Mouse (Mus musculus) liver, embryonic 12.5 days (tissue): ENCODE data around the gene Gm49380. TPM values are rescaled to one million over a fixed set of nuclear protein-coding genes. Genes with fewer than 3 reads are reported as not detected.
A peak's percentile ranks its signal among the peaks of the same experiment; 100 is the strongest.

Experiments
- ATAC-seq: fragments of 200-750 bp; cut with Nextera tagmentation; 2 replicates; pipeline ENCODE4 v1.8.0; 2017; ENCODE audit warnings: moderate number of reproducible peaks, mild to moderate bottlenecking, moderate library complexity
- H3K27ac ChIP-seq: fragments of 300-500 bp; sonication (generic); 2 replicates; pipeline ENCODE4 v1.5.1; 2016; ENCODE audit warnings: mild to moderate bottlenecking
- H3K27me3 ChIP-seq: fragments of 300-500 bp; sonication (generic); replicated peaks from 2 replicates; pipeline ENCODE4 v1.6.1; 2016; ENCODE audit warnings: mild to moderate bottlenecking, moderate library complexity
- H3K36me3 ChIP-seq: fragments of 300-500 bp; sonication (generic); 2 replicates; pipeline ENCODE4 v1.6.1; 2016; ENCODE audit warnings: mild to moderate bottlenecking, moderate library complexity
- H3K4me1 ChIP-seq: fragments of 300-500 bp; sonication (generic); 2 replicates; pipeline ENCODE4 v1.6.1; 2016
- H3K4me2 ChIP-seq: fragments of 300-500 bp; sonication (generic); 2 replicates; pipeline ENCODE4 v1.6.1; 2016; ENCODE audit warnings: mild to moderate bottlenecking, moderate library complexity
- H3K4me3 ChIP-seq: fragments of 300-500 bp; sonication (generic); 2 replicates; pipeline ENCODE4 v1.5.1; 2016; ENCODE audit warnings: mild to moderate bottlenecking, moderate library complexity
- H3K9ac ChIP-seq: fragments of 300-500 bp; sonication (generic); 2 replicates; pipeline ENCODE4 v1.6.1; 2016; ENCODE audit warnings: mild to moderate bottlenecking, moderate library complexity
- H3K9me3 ChIP-seq: fragments of 300-500 bp; sonication (generic); replicated peaks from 2 replicates; pipeline ENCODE4 v1.6.1; 2016; ENCODE audit warnings: mild to moderate bottlenecking, moderate library complexity
- WGBS: fragments of 180-500 bp; shearing (Covaris S2); methylation state at CpG from one replicate; pipeline ENCODE4 v1.1.7; 2016; ENCODE audit not compliant: insufficient replicate concordance; 5-methylcytosine and 5-hydroxymethylcytosine counted together
- polyA plus RNA-seq: library from polyadenylated mRNA; unstranded; fragments of >200 nt; fragmentation: Nextera tagmentation; extraction: Ambion mirVana; gene quantifications from 2 replicates; pipeline ENCODE4 v1.2.1, GENCODE M21; 2016

Gene Gm49380
- polyA plus RNA-seq, 1 experiment from 2014 or later: not detected

DNA sequence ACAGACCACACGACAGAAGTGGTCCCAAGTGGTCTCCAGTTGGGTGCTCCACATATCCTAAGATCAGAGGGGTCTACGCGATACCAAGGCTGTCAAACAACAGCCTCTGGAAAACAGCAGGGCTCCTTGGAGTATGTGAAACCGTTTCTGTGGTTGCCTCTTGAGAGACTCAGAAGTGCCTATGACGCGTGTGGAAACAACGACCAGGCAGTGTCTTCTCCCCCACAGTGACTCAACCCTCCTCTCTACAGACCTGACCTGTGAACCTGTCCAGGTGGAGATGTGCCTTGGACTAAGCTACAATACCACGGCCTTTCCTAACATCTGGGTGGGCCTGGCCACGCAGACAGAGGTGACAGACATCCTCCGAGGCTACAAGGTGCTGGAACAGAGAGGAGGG lies 7.5 kb downstream of the Gm49380 start:
- H3K9ac ChIP-seq: no peak overlapping the region
- no peak overlapping the region for H3K4me2 ChIP-seq
- no peaks in the 10 kb centered on the region for H3K9me3 ChIP-seq
- peaks cover 46% of the 10 kb centered on the region for H3K4me1 ChIP-seq
- WGBS: 85% methylated on average over 10 of the region's 10 CpGs
- no peak overlapping the region for H3K27ac ChIP-seq
- no peak for ATAC-seq
- peaks cover 64% of the 10 kb centered on the region for H3K36me3 ChIP-seq
- H3K27me3 ChIP-seq: no peaks in the 10 kb centered on the region
- no peak overlapping the region for H3K4me3 ChIP-seq

DNA sequence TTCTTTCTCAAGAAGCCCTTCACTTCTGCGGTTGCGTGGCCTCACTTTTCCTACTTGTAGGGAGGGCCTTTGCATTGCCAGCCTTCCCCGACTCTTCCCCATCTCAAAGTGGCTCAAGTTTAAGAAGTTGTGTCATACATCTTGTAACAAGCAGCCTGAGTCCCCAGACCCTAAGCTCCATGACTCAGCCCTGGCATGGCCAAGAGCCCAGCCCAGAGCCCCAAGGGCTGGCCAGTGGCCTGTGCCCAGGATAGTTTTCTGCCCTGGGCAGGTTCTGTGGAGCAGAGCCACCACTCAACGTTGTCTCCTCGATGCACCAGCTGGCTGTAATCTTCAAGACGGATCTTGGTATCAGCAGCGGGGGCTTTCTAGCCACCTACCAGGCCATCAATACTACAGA lies 8.4 kb downstream of the Gm49380 start:
- Histone ChIP-seq H3K4me3 (no peak overlapping the region), H3K4me2 (no peak overlapping the region), H3K27ac (no peak overlapping the region), H3K4me1 (peaks cover 37% of the 10 kb centered on the region), H3K9ac (no peak overlapping the region), H3K9me3 (no peaks in the 10 kb centered on the region), H3K27me3 (no peaks in the 10 kb centered on the region), H3K36me3 (peaks cover 55% of the 10 kb centered on the region)
- no peak for ATAC-seq
- 79% methylated on average over 7 of the region's 7 CpGs for WGBS

DNA sequence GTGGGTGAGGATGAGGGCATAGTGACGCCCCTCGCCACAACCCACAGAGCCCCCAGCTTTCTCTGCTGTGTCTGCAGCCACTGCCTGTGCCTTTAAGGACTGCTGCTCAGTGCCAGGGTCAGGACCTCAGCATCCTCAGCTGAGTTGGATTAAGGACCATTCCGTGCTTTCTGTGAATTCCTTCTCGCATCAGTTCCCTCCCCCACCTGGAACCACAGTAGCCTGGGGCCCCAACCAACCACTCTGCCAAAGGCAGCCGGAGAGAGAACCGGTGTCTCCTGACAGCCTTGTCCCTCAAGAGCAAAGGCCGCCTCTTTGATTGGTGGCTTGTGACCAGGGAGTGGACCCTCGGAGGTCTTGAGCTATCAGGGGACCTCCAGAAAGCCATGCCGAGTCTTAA lies 11.8 kb downstream of the Gm49380 start, which contains the start of gene Mfrp:
TSS of gene Mfrp (plus strand) at position 240 of the 400 bp plus-strand sequence.
- ATAC-seq: no peak
- Histone ChIP-seq H3K36me3 (peaks cover 24% of the 10 kb centered on the region), H3K4me3 (no peak within 1 kb of the TSS), H3K9me3 (no peaks in the 10 kb centered on the region), H3K9ac (no peak within 1 kb of the TSS), H3K27me3 (no peaks in the 10 kb centered on the region), H3K27ac (no peak within 1 kb of the TSS), H3K4me1 (peaks cover 4% of the 10 kb centered on the region; the same call in 1 of the 2 replicates), H3K4me2 (no peak within 1 kb of the TSS)
- 80% methylated on average over 9 of the region's 9 CpGs for WGBS

DNA sequence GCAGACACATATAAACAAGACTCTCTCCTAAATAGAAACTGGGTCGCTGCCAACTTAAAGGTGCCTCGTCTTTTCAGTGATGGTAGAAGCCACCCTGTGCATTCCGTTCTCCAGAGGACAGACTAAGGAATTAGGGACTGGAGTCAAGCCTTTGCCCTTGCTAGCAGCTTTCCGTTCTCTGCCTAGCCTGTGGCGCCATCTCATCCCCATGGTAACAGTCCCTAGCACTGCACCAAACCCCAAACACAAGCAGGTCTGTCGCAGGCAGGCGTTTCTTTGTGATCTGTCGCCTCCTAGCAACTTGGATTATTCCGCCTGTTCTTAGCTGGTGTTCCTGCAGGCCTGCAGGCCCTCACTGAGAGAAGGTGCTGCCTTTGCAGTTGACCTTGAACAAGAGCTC lies 16.8 kb downstream of the Gm49380 start:
- 0 out of 2 replicates have a peak, but pooled peaks cover 5% of the 10 kb centered on the region for H3K36me3 ChIP-seq
- H3K27me3 ChIP-seq: no peaks in the 10 kb centered on the region
- no peak for ATAC-seq
- 65% methylated on average over 9 of the region's 9 CpGs for WGBS
- no peak overlapping the region for H3K27ac ChIP-seq
- H3K9me3 ChIP-seq: no peaks in the 10 kb centered on the region
- H3K4me2 ChIP-seq: no peak overlapping the region
- peaks cover 4% of the 10 kb centered on the region; the same call in 1 of the 2 replicates for H3K4me1 ChIP-seq
- no peak overlapping the region for H3K9ac ChIP-seq
- H3K4me3 ChIP-seq: no peak overlapping the region

DNA sequence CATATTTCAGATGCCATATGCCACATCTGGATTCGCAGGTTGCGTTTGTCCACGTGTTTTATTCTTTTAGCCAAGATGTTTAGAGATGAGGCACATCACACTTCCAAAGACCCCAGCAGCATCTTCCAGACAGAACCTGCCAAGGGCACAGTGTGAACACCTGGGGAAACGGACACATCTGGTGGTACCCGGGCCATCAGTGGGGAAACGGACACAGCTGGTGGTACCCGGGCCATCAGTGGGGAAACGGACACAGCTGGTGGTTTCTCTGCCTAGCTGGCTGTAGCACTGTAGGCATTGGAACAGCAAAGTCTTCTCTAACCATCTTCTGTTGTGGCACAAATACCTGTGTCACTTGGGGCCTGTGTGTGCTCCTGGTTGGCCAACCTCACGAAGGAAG lies 17.5 kb downstream of the Gm49380 start:
- no peaks in the 10 kb centered on the region for H3K27me3 ChIP-seq
- H3K36me3 ChIP-seq: 0 out of 2 replicates have a peak, but pooled peaks cover 5% of the 10 kb centered on the region
- no peak overlapping the region for H3K4me3 ChIP-seq
- no peak for ATAC-seq
- peaks cover 4% of the 10 kb centered on the region; the same call in 1 of the 2 replicates for H3K4me1 ChIP-seq
- no peaks in the 10 kb centered on the region for H3K9me3 ChIP-seq
- H3K9ac ChIP-seq: no peak overlapping the region
- no peak overlapping the region for H3K4me2 ChIP-seq
- 83% methylated on average over 9 of the region's 9 CpGs for WGBS
- no peak overlapping the region for H3K27ac ChIP-seq

DNA sequence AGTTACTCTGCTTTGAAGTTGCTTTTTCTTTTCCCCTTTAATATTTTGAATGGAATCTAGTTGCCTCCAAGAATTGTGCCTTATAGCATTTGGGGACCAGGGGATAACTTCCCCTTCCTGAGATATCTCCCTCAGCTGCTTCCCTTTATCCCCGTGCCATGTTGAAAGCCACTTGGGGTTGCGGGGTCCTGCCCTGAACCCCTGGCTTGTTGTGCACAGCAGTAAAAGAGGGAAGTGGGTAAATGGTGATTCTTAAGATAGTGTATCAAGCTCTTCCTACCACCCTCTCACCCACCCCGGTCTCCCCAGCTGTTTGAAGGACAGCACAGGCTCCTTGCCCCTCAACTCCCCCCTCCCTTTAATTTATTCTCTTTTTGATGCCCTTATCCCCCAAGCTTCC lies 18.6 kb downstream of the Gm49380 start:
- no peak for ATAC-seq
- Histone ChIP-seq H3K4me3 (no peak overlapping the region), H3K9me3 (no peaks in the 10 kb centered on the region), H3K27ac (no peak overlapping the region), H3K9ac (no peak overlapping the region), H3K27me3 (0 out of 2 replicates have a peak, but pooled peaks cover 3% of the 10 kb centered on the region), H3K4me2 (no peak overlapping the region), H3K36me3 (0 out of 2 replicates have a peak, but pooled peaks cover 5% of the 10 kb centered on the region), H3K4me1 (peaks cover 9% of the 10 kb centered on the region; the same call in 1 of the 2 replicates)
- 43% methylated on average over 3 of the region's 3 CpGs for WGBS

DNA sequence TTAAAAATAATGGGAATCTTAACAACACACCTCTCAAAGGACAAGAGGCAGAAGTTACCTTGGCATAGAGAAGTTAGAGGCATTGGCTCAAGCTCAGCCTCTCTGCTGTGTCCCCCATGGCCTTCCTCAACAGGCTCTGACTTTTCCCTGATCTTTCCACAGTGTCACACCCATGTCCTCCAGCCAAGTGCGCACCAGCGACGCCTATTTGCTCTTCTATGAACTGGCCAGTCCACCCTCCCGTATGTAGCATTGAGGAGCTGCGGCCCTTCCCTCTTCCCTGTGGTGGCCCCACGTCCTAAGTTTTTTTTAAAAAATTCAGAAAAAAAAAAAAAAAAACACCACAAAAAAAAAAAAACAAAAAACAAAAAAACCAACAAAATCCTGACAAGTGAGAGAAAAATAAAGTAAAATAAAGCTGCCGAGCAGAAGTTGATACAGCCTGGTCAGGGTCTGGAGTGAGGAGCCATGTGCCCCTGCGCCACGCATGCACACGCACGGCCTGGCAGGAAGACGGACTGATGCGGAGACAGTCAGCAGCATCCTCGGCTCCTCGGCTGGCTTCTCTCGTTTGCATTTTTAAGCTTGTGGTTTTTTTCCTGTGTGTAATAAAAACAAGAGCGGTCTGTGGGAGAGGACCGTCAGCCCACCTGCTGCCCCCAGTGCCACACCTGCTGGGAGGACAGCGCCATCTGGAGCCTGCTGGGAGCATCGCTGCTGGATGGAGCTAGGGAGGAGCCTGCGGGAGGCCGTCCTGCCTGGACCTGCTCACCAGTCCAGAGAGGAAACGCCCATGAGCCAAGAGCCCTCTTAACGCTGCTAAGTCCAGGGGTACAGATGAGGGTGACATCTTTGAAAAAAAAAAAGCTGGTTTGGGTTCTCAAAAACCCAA lies 19.4 kb downstream of the Gm49380 start:
- no peak overlapping the region for H3K27ac ChIP-seq
- H3K4me2 ChIP-seq: no peak overlapping the region
- no peak overlapping the region for H3K4me3 ChIP-seq
- H3K27me3 ChIP-seq: peaks cover 12% of the 10 kb centered on the region
- H3K9me3 ChIP-seq: no peaks in the 10 kb centered on the region
- peak; percentile 47; the same call in 1 of the 2 replicates for ATAC-seq
- 47% methylated on average over 24 of the region's 24 CpGs for WGBS
- H3K4me1 ChIP-seq: peaks cover 17% of the 10 kb centered on the region
- no peak overlapping the region for H3K9ac ChIP-seq
- H3K36me3 ChIP-seq: 0 out of 2 replicates have a peak, but pooled peaks cover 5% of the 10 kb centered on the region

DNA sequence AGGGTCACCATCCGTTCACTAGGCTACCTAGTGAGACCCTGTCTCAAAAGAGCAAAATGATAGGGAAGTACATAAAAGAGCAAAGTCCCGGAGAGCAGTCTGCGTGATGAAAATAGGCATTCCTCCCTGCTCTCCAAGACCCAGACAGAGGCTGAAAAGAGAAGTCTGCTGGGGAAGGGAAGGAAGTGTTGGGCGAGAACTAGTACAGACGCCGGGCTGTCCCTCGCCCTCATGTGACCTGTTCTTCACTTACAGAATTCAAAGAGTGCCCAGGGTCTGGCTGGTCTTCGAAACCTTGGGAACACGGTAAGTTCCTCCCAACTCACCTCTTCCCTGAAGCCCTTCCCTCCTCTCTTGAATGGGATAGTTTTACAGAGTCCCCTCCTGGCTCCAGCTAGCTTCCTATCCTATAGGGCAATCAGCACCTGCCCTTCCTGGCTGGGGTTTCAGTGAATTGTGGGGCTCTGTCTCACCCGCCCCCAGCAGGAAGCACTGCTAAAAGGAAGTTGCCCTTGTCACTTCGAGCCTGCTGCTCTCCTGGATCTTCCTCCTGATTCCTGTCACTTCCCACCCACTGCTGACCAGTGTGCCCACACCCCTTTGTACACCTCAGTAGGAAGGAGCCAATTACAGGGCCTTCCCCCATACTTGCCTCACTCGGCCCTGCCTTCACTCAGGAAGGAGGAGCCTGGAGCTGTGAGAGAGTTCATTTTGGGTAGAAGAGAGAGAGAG lies 24.3 kb downstream of the Gm49380 start:
- H3K27ac ChIP-seq: no peak overlapping the region
- no peak overlapping the region for H3K4me3 ChIP-seq
- H3K36me3 ChIP-seq: 0 out of 2 replicates have a peak, but pooled peaks cover 5% of the 10 kb centered on the region
- ATAC-seq: no peak
- H3K27me3 ChIP-seq: peaks cover 54% of the 10 kb centered on the region
- peaks cover 55% of the 10 kb centered on the region for H3K4me1 ChIP-seq
- H3K9ac ChIP-seq: no peak overlapping the region
- H3K9me3 ChIP-seq: no peaks in the 10 kb centered on the region
- H3K4me2 ChIP-seq: 0 out of 2 replicates have a peak overlapping the region, but pooled peaks have one; percentile 10
- WGBS: 26% methylated on average over 12 of the region's 12 CpGs

DNA sequence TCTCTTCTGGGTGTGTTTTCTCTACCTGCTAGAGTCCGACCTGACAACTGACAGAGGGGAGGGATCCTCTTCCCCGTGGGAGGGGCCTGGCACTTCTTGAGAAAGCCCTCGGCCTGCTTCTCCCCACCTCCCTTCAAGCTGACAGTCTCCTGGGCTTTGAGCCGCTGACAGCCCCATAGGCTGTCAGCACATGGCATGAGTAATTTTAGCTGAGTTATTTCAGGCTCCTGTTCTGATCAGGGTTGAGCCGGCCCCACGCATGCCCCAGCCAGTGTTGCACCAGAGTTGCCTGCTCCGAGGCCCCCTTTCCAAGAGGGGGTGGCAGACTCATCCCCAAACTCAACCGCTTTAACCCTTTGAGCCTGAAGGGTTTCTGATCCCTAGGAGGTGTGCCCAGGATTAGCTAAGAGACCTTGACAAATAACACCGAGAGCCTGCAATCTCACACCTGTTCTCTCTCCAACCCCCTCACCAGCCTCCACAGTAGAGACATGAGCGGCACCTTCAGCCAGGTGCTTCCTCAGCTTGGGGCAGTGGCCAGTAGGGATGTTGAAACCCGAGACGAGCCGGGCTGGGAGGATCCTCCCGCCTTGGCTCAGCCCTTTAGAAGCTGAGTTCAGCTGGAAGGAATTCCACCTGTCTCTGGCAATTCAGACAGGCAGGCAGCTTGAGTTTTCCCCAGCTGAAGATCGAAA lies 25.4 kb downstream of the Gm49380 start:
- no peak overlapping the region for H3K4me3 ChIP-seq
- WGBS: 27% methylated on average over 15 of the region's 15 CpGs
- no peaks in the 10 kb centered on the region for H3K9me3 ChIP-seq
- H3K9ac ChIP-seq: no peak overlapping the region
- no peaks in the 10 kb centered on the region for H3K36me3 ChIP-seq
- peaks cover 62% of the 10 kb centered on the region for H3K4me1 ChIP-seq
- H3K27ac ChIP-seq: no peak overlapping the region
- H3K27me3 ChIP-seq: peaks cover 65% of the 10 kb centered on the region
- ATAC-seq: no peak
- H3K4me2 ChIP-seq: no peak overlapping the region

DNA sequence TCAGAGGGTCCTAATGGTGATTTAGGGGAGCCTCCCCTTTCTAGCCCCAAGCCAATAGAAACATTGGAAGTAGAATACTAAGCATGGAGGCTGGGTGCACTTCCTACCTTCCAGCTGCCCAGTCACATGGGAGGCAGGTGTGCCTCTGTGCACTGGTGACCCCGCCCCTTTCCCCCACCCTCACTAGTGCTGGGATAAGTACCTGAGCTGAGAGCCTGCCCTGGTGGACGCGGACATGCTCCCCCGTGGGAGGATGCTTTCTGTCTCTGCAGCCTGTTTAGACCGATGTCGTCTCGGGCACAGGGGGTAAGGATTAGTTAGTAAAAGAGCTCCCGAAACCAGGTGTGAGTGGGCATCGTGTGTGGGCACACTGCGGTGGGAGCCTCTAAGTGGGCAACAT lies 26.3 kb downstream of the Gm49380 start:
- Histone ChIP-seq H3K27me3 (peaks cover 75% of the 10 kb centered on the region), H3K4me3 (no peak overlapping the region), H3K9ac (no peak overlapping the region), H3K36me3 (no peaks in the 10 kb centered on the region), H3K4me1 (peaks cover 62% of the 10 kb centered on the region), H3K4me2 (no peak overlapping the region), H3K27ac (no peak overlapping the region), H3K9me3 (no peaks in the 10 kb centered on the region)
- ATAC-seq: no peak
- WGBS: 60% methylated on average over 10 of the region's 10 CpGs

DNA sequence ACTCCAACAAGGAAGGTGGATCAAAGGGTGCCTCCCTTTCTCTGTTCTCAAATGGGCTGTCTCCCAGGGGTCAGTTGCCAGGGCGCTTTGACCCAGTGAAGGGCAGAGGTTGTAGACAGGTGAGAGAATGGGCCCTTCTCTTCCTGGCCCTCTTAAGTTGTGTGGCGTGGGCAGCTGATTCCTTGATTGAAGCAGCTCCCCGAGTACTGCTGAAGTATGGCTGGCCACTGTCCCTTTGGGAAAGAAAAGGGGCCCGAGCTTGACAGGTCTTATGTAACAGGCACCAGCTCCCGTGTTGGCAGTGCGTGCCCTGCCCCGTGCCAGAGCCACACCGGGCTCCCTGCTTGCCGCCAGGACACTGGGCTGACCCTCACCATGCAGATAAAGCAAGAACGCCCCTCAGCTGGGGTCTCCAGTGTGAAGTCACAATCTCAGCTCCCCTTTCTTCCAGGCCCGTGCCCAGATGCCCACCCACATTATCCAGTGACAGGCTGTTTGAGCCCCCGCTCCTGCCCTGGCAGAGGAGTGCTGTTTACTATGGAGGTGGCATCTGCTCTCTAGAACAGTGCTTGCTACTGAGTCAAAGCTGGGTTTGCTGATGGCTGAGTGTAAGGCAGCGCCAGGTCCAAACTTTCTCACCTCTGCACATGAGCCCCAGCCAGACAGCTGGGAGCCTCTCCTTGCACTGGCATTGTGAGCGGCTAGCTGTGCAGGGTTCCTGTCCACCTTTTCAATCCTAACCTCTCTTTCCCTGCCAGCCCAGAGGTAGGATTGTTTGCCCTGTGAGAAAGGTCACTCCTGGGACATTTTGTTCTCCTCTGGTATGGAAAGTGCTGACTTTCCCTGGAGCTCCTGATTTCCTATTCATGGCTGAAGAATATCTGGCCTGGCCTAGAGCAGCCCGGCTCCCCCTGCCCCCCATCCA lies 27.3 kb downstream of the Gm49380 start:
- Histone ChIP-seq H3K4me3 (no peak overlapping the region), H3K27me3 (peaks cover 83% of the 10 kb centered on the region), H3K36me3 (no peaks in the 10 kb centered on the region), H3K4me2 (peak overlapping the region; percentile 96), H3K9me3 (no peaks in the 10 kb centered on the region), H3K4me1 (peaks cover 62% of the 10 kb centered on the region), H3K27ac (no peak overlapping the region), H3K9ac (no peak overlapping the region)
- 68% methylated on average over 15 of the region's 15 CpGs for WGBS
- ATAC-seq: no peak
